In the genomic region with DNA sequence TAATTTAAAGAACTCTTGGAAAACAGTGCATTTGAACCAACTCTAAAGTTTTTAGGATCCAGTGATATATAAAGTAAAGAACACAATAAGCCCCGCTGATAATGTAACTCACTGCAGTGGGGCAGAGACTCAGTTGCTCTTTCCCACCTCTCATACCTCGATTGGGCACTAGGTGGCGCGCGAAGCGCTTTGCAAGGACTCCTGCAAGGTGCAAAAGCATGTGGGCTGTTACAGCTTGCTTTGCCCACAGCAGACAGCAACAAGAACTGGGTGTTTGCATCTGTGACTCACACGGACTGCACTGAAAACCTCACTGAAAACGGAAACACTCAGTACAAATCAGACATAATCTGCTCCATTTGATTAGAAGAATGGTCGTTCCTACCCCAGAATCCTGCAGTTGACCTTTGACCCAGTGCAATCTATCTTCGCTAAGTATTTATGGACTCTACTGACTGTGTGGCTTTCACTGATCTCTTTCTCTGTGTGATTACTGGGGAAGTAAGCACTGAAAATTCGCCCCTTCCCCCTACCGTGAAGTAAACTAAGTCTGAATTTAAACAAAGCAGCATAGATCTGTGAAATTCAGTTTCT, we compare ENCODE assay signal across 7 mouse cellular contexts.
DNase-seq lines count a peak whose midpoint lies in the region; ATAC-seq and TF ChIP-seq lines count a peak whose summit lies in the region.

No protein-coding gene starts in this region.

- TF ChIP-seq POLR2A in kidney, adult 2 months (IDR thresholded peaks at IDR 0.05; ENCODE audit: low read depth, low read length), result no peak

- H3K4me2 ChIP-seq in midbrain, postnatal 0 days (ENCODE audit: low read depth, low read length, poor library complexity, severe bottlenecking), result peak overlapping the region; percentile 16; the same call in 1 of the 2 replicates

- no peaks in the 10 kb centered on the region for H3K4me1 ChIP-seq in kidney, adult 2 months (ENCODE audit: control insufficient read depth, insufficient read depth, low read length)
- peaks cover 17% of the 10 kb centered on the region for H3K4me1 ChIP-seq in limb, embryonic 10.5 days
- no peaks in the 10 kb centered on the region for H3K4me1 ChIP-seq in midbrain, postnatal 0 days (ENCODE audit: insufficient read depth, low read length)

- peak; percentile 82 for ATAC-seq in midbrain, postnatal 0 days (ENCODE audit: low FRiP score)

- 5% methylated on average over 12 of the region's 12 CpGs for WGBS in kidney, adult 2 months
- 5% methylated on average over 12 of the region's 12 CpGs for WGBS in limb, embryonic 10.5 days
- 10% methylated on average over 12 of the region's 12 CpGs for WGBS in midbrain, postnatal 0 days

- TF ChIP-seq CTCF in kidney, adult 2 months (conservative IDR thresholded peaks at IDR 0.05; ENCODE audit: insufficient read depth, insufficient read length, low read depth, low read length), result peak; percentile 90
- TF ChIP-seq CTCF in midbrain, postnatal 0 days (IDR thresholded peaks at IDR 0.05), result peak; percentile 98

- peak; percentile 84 for DNase-seq in adrenal gland, adult 2 months
- peak; percentile 96 to 97 for DNase-seq in cerebellum, postnatal 4 days (ENCODE audit: low spot score in 2 of 2)
- peak; percentile 90 for DNase-seq in gastrocnemius, postnatal 10 days
- DNase-seq in kidney, adult 2 months, result peak; percentile 83
- peak; percentile 92 for DNase-seq in limb, embryonic 10.5 days (ENCODE audit: low spot score)
- peak; percentile 94 for DNase-seq in midbrain, postnatal 0 days (ENCODE audit: low spot score)
- peak; percentile 47 for DNase-seq in splenic B cell, adult 2 months (ENCODE audit: low read depth, low spot score)

- H3K27ac ChIP-seq in kidney, adult 2 months (ENCODE audit: insufficient read depth, low read depth, low read length), result no peak overlapping the region
- H3K27ac ChIP-seq in limb, embryonic 10.5 days, result no peak overlapping the region
- no peak overlapping the region for H3K27ac ChIP-seq in midbrain, postnatal 0 days (ENCODE audit: low read depth, low read length)

- no peak overlapping the region for H3K4me3 ChIP-seq in kidney, adult 2 months (ENCODE audit: insufficient read depth, low read depth, low read length)
- no peak overlapping the region for H3K4me3 ChIP-seq in limb, embryonic 10.5 days
- H3K4me3 ChIP-seq in midbrain, postnatal 0 days (ENCODE audit: low read depth, low read length), result no peak overlapping the region

- H3K36me3 ChIP-seq in kidney, adult 2 months (ENCODE audit: control insufficient read depth, insufficient read depth, low read length), result no peaks in the 10 kb centered on the region
- H3K36me3 ChIP-seq in limb, embryonic 10.5 days, result no peaks in the 10 kb centered on the region
- no peaks in the 10 kb centered on the region for H3K36me3 ChIP-seq in midbrain, postnatal 0 days (ENCODE audit: insufficient read depth, low read length)
- H3K36me3 ChIP-seq in splenic B cell, adult 2 months (ENCODE audit: control insufficient read depth, insufficient read depth, low read length, poor library complexity, severe bottlenecking), result no peaks in the 10 kb centered on the region

- H3K9me3 ChIP-seq in limb, embryonic 10.5 days (replicated peaks), result no peaks in the 10 kb centered on the region
- no peaks in the 10 kb centered on the region for H3K9me3 ChIP-seq in midbrain, postnatal 0 days (ENCODE audit: low read length)

- no peaks in the 10 kb centered on the region for H3K27me3 ChIP-seq in kidney, adult 2 months (replicated peaks; ENCODE audit: control insufficient read depth, insufficient read depth, low read length)
- H3K27me3 ChIP-seq in limb, embryonic 10.5 days (ENCODE audit: low read depth, poor library complexity, severe bottlenecking), result no peaks in the 10 kb centered on the region
- H3K27me3 ChIP-seq in midbrain, postnatal 0 days (ENCODE audit: insufficient read depth, low read length), result no peaks in the 10 kb centered on the region
- H3K27me3 ChIP-seq in splenic B cell, adult 2 months (ENCODE audit: control insufficient read depth, insufficient read depth, low read length, poor library complexity, severe bottlenecking), result no peaks in the 10 kb centered on the region

- no peak overlapping the region for H3K9ac ChIP-seq in midbrain, postnatal 0 days (replicated peaks; ENCODE audit: low read length, poor library complexity, severe bottlenecking)
